ENCODE assay signal across 25 mouse cellular contexts in the genomic region with DNA sequence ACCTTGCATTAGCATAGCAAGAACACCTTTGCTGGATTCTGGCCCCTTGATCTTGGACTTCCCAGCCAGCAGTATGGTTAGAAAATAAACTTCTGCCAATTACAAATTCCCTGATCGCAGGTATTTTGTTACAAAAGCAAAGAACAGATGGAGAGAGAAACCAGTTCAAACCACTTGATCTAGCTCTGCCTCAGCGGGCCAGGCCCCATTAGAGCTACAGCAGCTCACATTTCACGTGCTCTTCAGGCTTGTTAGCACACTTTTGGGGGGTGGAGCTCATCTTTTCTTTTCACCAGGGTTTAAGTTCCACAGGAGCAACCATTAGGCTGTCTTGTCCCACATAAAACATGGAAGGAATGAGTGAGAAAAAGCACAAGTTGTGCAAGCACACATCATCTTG.
DNase-seq lines count a peak whose midpoint lies in the region; ATAC-seq lines count a peak whose summit lies in the region.
"Had no signal": no experiment of that assay in that cellular context is flagged by ENCODE, and none has a peak within 500 bp of the region (broad histone marks: within the 10 kb centered on the region; RNA-seq: fewer than 3 reads in every experiment).

No protein-coding gene starts in this region.

- WGBS in kidney, embryonic 15.5 days = 17% methylated on average over 3 of the region's 3 CpGs

- ATAC-seq in kidney, embryonic 15.5 days (replicated peaks; ENCODE audit: low FRiP score) = no peak
- ATAC-seq in inflammation-experienced regulatory T-cells, adult 6 months = no peak
- ATAC-seq: forebrain, embryonic 15.5 days; intestine, embryonic 15.5 days had no signal

- H3K36me3 ChIP-seq in kidney, embryonic 15.5 days = no peaks in the 10 kb centered on the region
- H3K36me3 ChIP-seq: forebrain, embryonic 12.5 days; hindbrain, embryonic 12.5 days; intestine, embryonic 15.5 days had no signal

- no peaks in the 10 kb centered on the region for H3K27me3 ChIP-seq in kidney, embryonic 15.5 days
- H3K27me3 ChIP-seq: CH12.LX; forebrain, embryonic 12.5 days; forebrain, embryonic 15.5 days; hindbrain, embryonic 15.5 days; intestine, embryonic 15.5 days had no signal

- H3K4me1 ChIP-seq in kidney, embryonic 15.5 days = peaks cover 12% of the 10 kb centered on the region
- H3K4me1 ChIP-seq: forebrain, embryonic 12.5 days; forebrain, embryonic 15.5 days; hindbrain, embryonic 12.5 days; hindbrain, embryonic 15.5 days; intestine, embryonic 15.5 days had no signal

- no peaks in the 10 kb centered on the region for H3K9me3 ChIP-seq in kidney, embryonic 15.5 days (replicated peaks)
- H3K9me3 ChIP-seq: forebrain, embryonic 12.5 days; forebrain, embryonic 15.5 days; hindbrain, embryonic 12.5 days; hindbrain, embryonic 15.5 days; intestine, embryonic 15.5 days had no signal

- no peak overlapping the region for H3K4me2 ChIP-seq in kidney, embryonic 15.5 days
- H3K4me2 ChIP-seq: forebrain, embryonic 12.5 days; forebrain, embryonic 15.5 days; heart, embryonic 11.5 days; hindbrain, embryonic 12.5 days; hindbrain, embryonic 15.5 days; intestine, embryonic 15.5 days had no signal

- H3K9ac ChIP-seq in kidney, embryonic 15.5 days = no peak overlapping the region
- H3K9ac ChIP-seq: forebrain, embryonic 12.5 days; forebrain, embryonic 15.5 days; hindbrain, embryonic 12.5 days; hindbrain, embryonic 15.5 days; intestine, embryonic 15.5 days had no signal

- peak; percentile 29 for DNase-seq in embryo, embryonic 10.5 days (ENCODE audit: low spot score)
- no peak for DNase-seq in embryo, embryonic 10 days (ENCODE audit: low spot score)
- DNase-seq in kidney, adult 9 months = no peak
- peak; percentile 16 for DNase-seq in ES-CJ7 (ENCODE audit: low read depth, low spot score)
- peak; percentile 72 for DNase-seq in ZHBTc4 (ENCODE audit: low read depth, low spot score)
- DNase-seq in left cerebral cortex, adult 11 months (ENCODE audit: low spot score) = no peak
- DNase-seq: adrenal gland, postnatal 10 days; adrenal gland, postnatal 36 days; B cell, adult 2 months; cerebellum, adult 2 months; cerebellum, postnatal 10 days; cerebellum, postnatal 36 days; gastrocnemius, postnatal 10 days; heart, adult 11 months; kidney, adult 11 months had no signal

- no peak overlapping the region for H3K4me3 ChIP-seq in kidney, embryonic 15.5 days (replicated peaks)
- H3K4me3 ChIP-seq: erythroblast, embryonic 14.5 days; forebrain, embryonic 12.5 days; forebrain, embryonic 15.5 days; hindbrain, embryonic 12.5 days; hindbrain, embryonic 15.5 days; intestine, embryonic 15.5 days had no signal

- H3K27ac ChIP-seq in kidney, embryonic 15.5 days = peak overlapping the region; percentile 51; the same call in 1 of the 2 replicates
- H3K27ac ChIP-seq: forebrain, embryonic 12.5 days; forebrain, embryonic 15.5 days; hindbrain, embryonic 12.5 days; hindbrain, embryonic 15.5 days; intestine, embryonic 15.5 days had no signal

Comparison
In these comparisons a context has a peak if more than half of its experiments do, and no peak if none do; other contexts are left out.
1. DNase-seq: peak in embryo, embryonic 10.5 days (single experiment), ES-CJ7 (single experiment) and ZHBTc4 (single experiment); none in embryo, embryonic 10 days (single experiment), kidney, adult 9 months (single experiment) and left cerebral cortex, adult 11 months (single experiment).